Mouse (Mus musculus): ENCODE results near the gene Itm2c. TPM values are rescaled to one million over a fixed set of nuclear protein-coding genes. Genes with fewer than 3 reads are reported as not detected.

Gene Itm2c
- polyA plus RNA-seq, 1 experiment from 2014 or later = 41.3 TPM

GRCm38 (mm10) chr1:85922865-85923211, 28.8 kb downstream of the Itm2c start:
- Histone ChIP-seq H3K4me1 (no peaks in the 10 kb centered on the region), H3K27me3 (replicated peaks) (no peaks in the 10 kb centered on the region), H3K9ac (no peak overlapping the region), H3K27ac (no peak overlapping the region), H3K9me3 (replicated peaks) (no peaks in the 10 kb centered on the region), H3K36me3 (no peaks in the 10 kb centered on the region), H3K4me2 (no peak overlapping the region), H3K4me3 (no peak overlapping the region)
- ATAC-seq = peak; percentile 24; the same call in 1 of the 2 replicates
- WGBS (ENCODE audit: insufficient replicate concordance) = 50% methylated on average over 5 of the region's 5 CpGs

GRCm38 (mm10) chr1:85925183-85925582, 31.1 kb downstream of the Itm2c start:
- H3K9me3 ChIP-seq (replicated peaks) = no peaks in the 10 kb centered on the region
- H3K36me3 ChIP-seq = no peaks in the 10 kb centered on the region
- H3K9ac ChIP-seq = no peak overlapping the region
- no peaks in the 10 kb centered on the region for H3K4me1 ChIP-seq
- WGBS (ENCODE audit: insufficient replicate concordance) = 57% methylated on average over 5 of the region's 5 CpGs
- H3K4me2 ChIP-seq = no peak overlapping the region
- no peak overlapping the region for H3K27ac ChIP-seq
- no peaks in the 10 kb centered on the region for H3K27me3 ChIP-seq (replicated peaks)
- no peak overlapping the region for H3K4me3 ChIP-seq
- ATAC-seq = peak; percentile 47

GRCm38 (mm10) chr1:85928057-85928687, 34.1 kb downstream of the Itm2c start, which contains the start of gene 4933407L21Rik:
4933407L21Rik (plus strand) TSS chr1:85928483.
- Histone ChIP-seq H3K27ac (no peak within 1 kb of the TSS), H3K4me1 (no peaks in the 10 kb centered on the region), H3K4me3 (no peak within 1 kb of the TSS), H3K9ac (no peak within 1 kb of the TSS), H3K36me3 (no peaks in the 10 kb centered on the region), H3K4me2 (no peak within 1 kb of the TSS), H3K9me3 (replicated peaks) (no peaks in the 10 kb centered on the region), H3K27me3 (replicated peaks) (no peaks in the 10 kb centered on the region)
- no peak for ATAC-seq
- 56% methylated on average over 4 of the region's 4 CpGs for WGBS (ENCODE audit: insufficient replicate concordance)

GRCm38 (mm10) chr1:85928688-85929065, 34.6 kb downstream of the Itm2c start:
- Histone ChIP-seq H3K4me1 (peaks cover under 1% of the 10 kb centered on the region; the same call in 1 of the 2 replicates), H3K9ac (no peak overlapping the region), H3K4me3 (no peak overlapping the region), H3K36me3 (no peaks in the 10 kb centered on the region), H3K27ac (no peak overlapping the region), H3K27me3 (replicated peaks) (no peaks in the 10 kb centered on the region), H3K9me3 (replicated peaks) (no peaks in the 10 kb centered on the region), H3K4me2 (no peak overlapping the region)
- ATAC-seq = no peak
- WGBS (ENCODE audit: insufficient replicate concordance) = 53% methylated on average over 4 of the region's 4 CpGs

GRCm38 (mm10) chr1:85929406-85929805, 35.3 kb downstream of the Itm2c start:
- H3K36me3 ChIP-seq = no peaks in the 10 kb centered on the region
- no peaks in the 10 kb centered on the region for H3K9me3 ChIP-seq (replicated peaks)
- no peak overlapping the region for H3K27ac ChIP-seq
- no peak overlapping the region for H3K4me3 ChIP-seq
- H3K4me1 ChIP-seq = peaks cover 7% of the 10 kb centered on the region; the same call in 1 of the 2 replicates
- no peak overlapping the region for H3K9ac ChIP-seq
- H3K27me3 ChIP-seq (replicated peaks) = no peaks in the 10 kb centered on the region
- WGBS (ENCODE audit: insufficient replicate concordance) = 76% methylated on average over 6 of the region's 6 CpGs
- no peak for ATAC-seq
- no peak overlapping the region for H3K4me2 ChIP-seq

- Histone ChIP-seq H3K27ac (no peak overlapping the region), H3K9me3 (replicated peaks) (no peaks in the 10 kb centered on the region), H3K9ac (no peak overlapping the region), H3K27me3 (replicated peaks) (peaks cover 2% of the 10 kb centered on the region), H3K36me3 (no peaks in the 10 kb centered on the region), H3K4me3 (no peak overlapping the region), H3K4me1 (peaks cover 7% of the 10 kb centered on the region; the same call in 1 of the 2 replicates), H3K4me2 (no peak overlapping the region)
- ATAC-seq = no peak
- WGBS (ENCODE audit: insufficient replicate concordance) = 55% methylated on average over 5 of the region's 5 CpGs
These were observed 37.1 kb downstream of the Itm2c start for GRCm38 (mm10) chr1:85931170-85931569.

- Histone ChIP-seq H3K27me3 (replicated peaks) (peaks cover 2% of the 10 kb centered on the region), H3K27ac (peak overlapping the region; percentile 61; the same call in 1 of the 2 replicates)
- WGBS (ENCODE audit: insufficient replicate concordance) = 38% methylated on average over 7 of the region's 7 CpGs
These were observed 39.1 kb downstream of the Itm2c start for GRCm38 (mm10) chr1:85933226-85933625.

GRCm38 (mm10) chr1:85933631-85934465, 39.8 kb downstream of the Itm2c start:
- no peak overlapping the region for H3K4me3 ChIP-seq
- ATAC-seq = peak; percentile 33; the same call in 1 of the 2 replicates
- 0 out of 2 replicates have a peak overlapping the region, but pooled peaks have one; percentile 23 for H3K4me2 ChIP-seq
- peak overlapping the region; percentile 61; the same call in 1 of the 2 replicates for H3K27ac ChIP-seq
- H3K27me3 ChIP-seq (replicated peaks) = peaks cover 2% of the 10 kb centered on the region
- H3K9ac ChIP-seq = no peak overlapping the region
- H3K4me1 ChIP-seq = peaks cover 7% of the 10 kb centered on the region; the same call in 1 of the 2 replicates
- no peaks in the 10 kb centered on the region for H3K9me3 ChIP-seq (replicated peaks)
- 14% methylated on average over 11 of the region's 11 CpGs for WGBS (ENCODE audit: insufficient replicate concordance)
- no peaks in the 10 kb centered on the region for H3K36me3 ChIP-seq

More at GRCm38 (mm10) chr1:85933226-85933625, 39.1 kb downstream of the Itm2c start:
- no peak overlapping the region for H3K4me3 ChIP-seq
- H3K4me2 ChIP-seq = peak overlapping the region; percentile 23; the same call in 1 of the 2 replicates
- H3K9me3 ChIP-seq (replicated peaks) = no peaks in the 10 kb centered on the region
- H3K4me1 ChIP-seq = peaks cover 7% of the 10 kb centered on the region; the same call in 1 of the 2 replicates
- no peaks in the 10 kb centered on the region for H3K36me3 ChIP-seq
- no peak overlapping the region for H3K9ac ChIP-seq
- peak; percentile 38; the same call in 1 of the 2 replicates for ATAC-seq

GRCm38 (mm10) chr1:85934560-85934959, 40.5 kb downstream of the Itm2c start:
- Histone ChIP-seq H3K36me3 (no peaks in the 10 kb centered on the region), H3K27ac (no peak overlapping the region), H3K4me3 (no peak overlapping the region), H3K4me1 (peaks cover 7% of the 10 kb centered on the region; the same call in 1 of the 2 replicates), H3K9me3 (replicated peaks) (no peaks in the 10 kb centered on the region), H3K4me2 (no peak overlapping the region), H3K9ac (no peak overlapping the region), H3K27me3 (replicated peaks) (peaks cover 2% of the 10 kb centered on the region)
- WGBS (ENCODE audit: insufficient replicate concordance) = 18% methylated on average over 7 of the region's 7 CpGs
- no peak for ATAC-seq

- no peak overlapping the region for H3K9ac ChIP-seq
- H3K4me1 ChIP-seq = peaks cover 7% of the 10 kb centered on the region; the same call in 1 of the 2 replicates
- H3K27me3 ChIP-seq (replicated peaks) = peaks cover 2% of the 10 kb centered on the region
- H3K4me3 ChIP-seq = no peak overlapping the region
- H3K4me2 ChIP-seq = no peak overlapping the region
- no peak overlapping the region for H3K27ac ChIP-seq
- H3K36me3 ChIP-seq = no peaks in the 10 kb centered on the region
- no peak for ATAC-seq
- H3K9me3 ChIP-seq (replicated peaks) = no peaks in the 10 kb centered on the region
- 27% methylated on average over 8 of the region's 8 CpGs for WGBS (ENCODE audit: insufficient replicate concordance)
These were observed 41.2 kb downstream of the Itm2c start for GRCm38 (mm10) chr1:85935148-85935852.

- ATAC-seq = no peak
These were observed 42.2 kb downstream of the Itm2c start for GRCm38 (mm10) chr1:85936265-85936664.

More at GRCm38 (mm10) chr1:85936265-85936664, 42.2 kb downstream of the Itm2c start:
- Histone ChIP-seq H3K4me1 (peaks cover 7% of the 10 kb centered on the region; the same call in 1 of the 2 replicates), H3K9ac (no peak overlapping the region), H3K9me3 (replicated peaks) (no peaks in the 10 kb centered on the region), H3K4me2 (no peak overlapping the region), H3K36me3 (no peaks in the 10 kb centered on the region), H3K4me3 (no peak overlapping the region), H3K27me3 (replicated peaks) (peaks cover 2% of the 10 kb centered on the region), H3K27ac (no peak overlapping the region)
- 73% methylated on average over 6 of the region's 6 CpGs for WGBS (ENCODE audit: insufficient replicate concordance)

All from liver, embryonic 12.5 days (tissue).